Mouse (Mus musculus): ENCODE data around the gene Armc8. TPM values are rescaled to one million over a fixed set of nuclear protein-coding genes. Genes with fewer than 3 reads are reported as not detected.
A peak's percentile ranks its signal among the peaks of the same experiment; 100 is the strongest.

Armc8 gene
- polyA plus RNA-seq, 1 experiment from 2014 or later = 23.3 TPM

- no peak for ATAC-seq (ENCODE audit: insufficient number of reproducible peaks, low FRiP score)
- Histone ChIP-seq H3K4me1 (replicated peaks) (peaks cover 13% of the 10 kb centered on the region), H3K4me3 (peak overlapping the region; percentile 81), H3K9me3 (replicated peaks) (no peaks in the 10 kb centered on the region), H3K36me3 (no peaks in the 10 kb centered on the region), H3K9ac (peak overlapping the region; percentile 19; the same call in 1 of the 2 replicates), H3K27me3 (replicated peaks) (peaks cover 24% of the 10 kb centered on the region), H3K27ac (ENCODE audit: poor library complexity, severe bottlenecking) (no peak overlapping the region), H3K4me2 (peak overlapping the region; percentile 89)
- 54% methylated on average over 14 of the region's 14 CpGs for WGBS
Measured at GRCm38 (mm10) chr9:99434892-99435618, 133.6 kb downstream of the Armc8 start.

GRCm38 (mm10) chr9:99432478-99432877 lies 136.2 kb downstream of the Armc8 start:
- Histone ChIP-seq H3K4me3 (no peak overlapping the region), H3K27me3 (replicated peaks) (peaks cover 2% of the 10 kb centered on the region), H3K27ac (ENCODE audit: poor library complexity, severe bottlenecking) (no peak overlapping the region), H3K36me3 (no peaks in the 10 kb centered on the region), H3K9ac (no peak overlapping the region), H3K4me1 (replicated peaks) (peaks cover 18% of the 10 kb centered on the region), H3K4me2 (no peak overlapping the region), H3K9me3 (replicated peaks) (no peaks in the 10 kb centered on the region)
- ATAC-seq (ENCODE audit: insufficient number of reproducible peaks, low FRiP score) = no peak
- 63% methylated on average over 4 of the region's 4 CpGs for WGBS

- no peak for ATAC-seq (ENCODE audit: insufficient number of reproducible peaks, low FRiP score)
- 78% methylated on average over 6 of the region's 6 CpGs for WGBS
- Histone ChIP-seq H3K4me1 (replicated peaks) (peaks cover 18% of the 10 kb centered on the region), H3K9me3 (replicated peaks) (no peaks in the 10 kb centered on the region), H3K4me3 (no peak overlapping the region), H3K27me3 (replicated peaks) (no peaks in the 10 kb centered on the region; the same call in 1 of the 2 replicates), H3K4me2 (no peak overlapping the region), H3K9ac (no peak overlapping the region), H3K27ac (ENCODE audit: poor library complexity, severe bottlenecking) (no peak overlapping the region), H3K36me3 (no peaks in the 10 kb centered on the region)
Measured at GRCm38 (mm10) chr9:99431963-99432362, 136.7 kb downstream of the Armc8 start.

GRCm38 (mm10) chr9:99431346-99431745 lies 137.4 kb downstream of the Armc8 start:
- 88% methylated on average over 8 of the region's 8 CpGs for WGBS
- Histone ChIP-seq H3K9ac (no peak overlapping the region), H3K4me2 (no peak overlapping the region), H3K36me3 (no peaks in the 10 kb centered on the region), H3K27ac (ENCODE audit: poor library complexity, severe bottlenecking) (no peak overlapping the region), H3K4me1 (replicated peaks) (peaks cover 18% of the 10 kb centered on the region), H3K4me3 (no peak overlapping the region), H3K27me3 (replicated peaks) (no peaks in the 10 kb centered on the region; the same call in 1 of the 2 replicates), H3K9me3 (replicated peaks) (no peaks in the 10 kb centered on the region)
- ATAC-seq (ENCODE audit: insufficient number of reproducible peaks, low FRiP score) = no peak

GRCm38 (mm10) chr9:99430806-99431205 lies 137.9 kb downstream of the Armc8 start:
- no peak overlapping the region for H3K9ac ChIP-seq
- WGBS = 65% methylated on average over 6 of the region's 6 CpGs
- H3K4me1 ChIP-seq (replicated peaks) = peaks cover 17% of the 10 kb centered on the region
- no peak overlapping the region for H3K4me2 ChIP-seq
- no peak for ATAC-seq (ENCODE audit: insufficient number of reproducible peaks, low FRiP score)
- no peak overlapping the region for H3K27ac ChIP-seq (ENCODE audit: poor library complexity, severe bottlenecking)
- H3K36me3 ChIP-seq = no peaks in the 10 kb centered on the region
- H3K27me3 ChIP-seq (replicated peaks) = no peaks in the 10 kb centered on the region; the same call in 1 of the 2 replicates
- H3K4me3 ChIP-seq = no peak overlapping the region
- no peaks in the 10 kb centered on the region for H3K9me3 ChIP-seq (replicated peaks)

- H3K4me1 ChIP-seq (replicated peaks) = peaks cover 12% of the 10 kb centered on the region
- no peak for ATAC-seq (ENCODE audit: insufficient number of reproducible peaks, low FRiP score)
- no peak overlapping the region for H3K4me2 ChIP-seq
- WGBS = 83% methylated on average over 3 of the region's 3 CpGs
- no peaks in the 10 kb centered on the region for H3K9me3 ChIP-seq (replicated peaks)
- no peak overlapping the region for H3K4me3 ChIP-seq
- no peak overlapping the region for H3K27ac ChIP-seq (ENCODE audit: poor library complexity, severe bottlenecking)
- H3K36me3 ChIP-seq = no peaks in the 10 kb centered on the region
- no peaks in the 10 kb centered on the region; the same call in 1 of the 2 replicates for H3K27me3 ChIP-seq (replicated peaks)
- no peak overlapping the region for H3K9ac ChIP-seq
Measured at GRCm38 (mm10) chr9:99429845-99430244, 138.9 kb downstream of the Armc8 start.

- Histone ChIP-seq H3K4me1 (replicated peaks) (peaks cover 16% of the 10 kb centered on the region), H3K9me3 (replicated peaks) (no peaks in the 10 kb centered on the region), H3K4me3 (no peak overlapping the region), H3K27ac (ENCODE audit: poor library complexity, severe bottlenecking) (no peak overlapping the region), H3K4me2 (no peak overlapping the region), H3K36me3 (no peaks in the 10 kb centered on the region), H3K27me3 (replicated peaks) (no peaks in the 10 kb centered on the region), H3K9ac (no peak overlapping the region)
- 61% methylated on average over 11 of the region's 11 CpGs for WGBS
- no peak for ATAC-seq (ENCODE audit: insufficient number of reproducible peaks, low FRiP score)
Measured at GRCm38 (mm10) chr9:99428601-99429331, 139.9 kb downstream of the Armc8 start.

Other genes with a start within 250 kb of the Armc8 start
- 0.18 and 0.23 TPM in 2 replicates for gene Esyt3, start 210.3 kb downstream of the Armc8 start, polyA plus RNA-seq (2016; fragmentation: Nextera tagmentation; extraction: Ambion mirVana)
- gene Mras, start 131.5 kb downstream of the Armc8 start, polyA plus RNA-seq (2016; fragmentation: Nextera tagmentation; extraction: Ambion mirVana) = 8.1 and 8.6 TPM in 2 replicates
- gene Nme9, start 117.4 kb downstream of the Armc8 start, polyA plus RNA-seq (2016; fragmentation: Nextera tagmentation; extraction: Ambion mirVana) = not detected in 2 replicates
- gene Dbr1, start 6.9 kb upstream of the Armc8 start, polyA plus RNA-seq (2016; fragmentation: Nextera tagmentation; extraction: Ambion mirVana) = 18.4 and 20.4 TPM in 2 replicates
- gene A4gnt, start 43.6 kb upstream of the Armc8 start, polyA plus RNA-seq (2016; fragmentation: Nextera tagmentation; extraction: Ambion mirVana) = not detected in 2 replicates
- 20.5 and 23.4 TPM in 2 replicates for gene Dzip1l, start 60.6 kb upstream of the Armc8 start, polyA plus RNA-seq (2016; fragmentation: Nextera tagmentation; extraction: Ambion mirVana)
- 0.17 TPM in 1 of 2 replicates, not detected in the other for gene Cldn18, start 148.4 kb upstream of the Armc8 start, polyA plus RNA-seq (2016; fragmentation: Nextera tagmentation; extraction: Ambion mirVana)

Data from heart, embryonic 12.5 days (tissue).